Comparison of ENCODE assay signal across 30 mouse cellular contexts in the genomic region with DNA sequence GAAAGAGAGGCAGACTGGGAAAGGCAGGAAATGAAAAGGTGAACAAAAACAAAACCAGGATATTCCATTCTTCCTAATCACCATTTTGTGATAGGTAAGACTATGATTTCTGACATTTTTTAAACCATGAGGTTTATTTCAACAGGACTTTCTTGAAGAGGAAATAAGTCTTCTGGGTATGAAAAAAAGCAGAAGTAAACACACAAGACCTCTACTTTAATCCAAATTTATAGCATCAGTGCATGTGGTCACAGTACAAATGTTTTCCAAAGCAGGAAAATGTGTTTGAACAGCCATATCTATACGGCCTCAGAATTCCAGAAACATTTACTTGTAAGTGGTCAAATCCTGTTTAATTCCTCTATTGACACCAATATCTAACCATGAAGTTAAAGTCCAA.
"Had no signal": no experiment of that assay in that cellular context is flagged by ENCODE, and none has a peak within 500 bp of the region (broad histone marks: within the 10 kb centered on the region; RNA-seq: fewer than 3 reads in every experiment).

No protein-coding gene starts in this region.

- H3K36me3 ChIP-seq: heart, embryonic 10.5 days; heart, embryonic 13.5 days; heart, embryonic 15.5 days; hindbrain, embryonic 10.5 days; hindbrain, embryonic 12.5 days; intestine, embryonic 15.5 days; kidney, embryonic 15.5 days; limb, embryonic 10.5 days; limb, embryonic 12.5 days; liver, embryonic 13.5 days; liver, embryonic 15.5 days had no signal

- DNase-seq: gastrocnemius, adult 2 months; gastrocnemius, postnatal 10 days; gastrocnemius, postnatal 25 days; heart, adult 18-20 months; heart, postnatal 14 days; heart, postnatal 36 days; kidney, adult 18-20 months; kidney, adult 9 months; kidney, postnatal 10 days; kidney, postnatal 25 days; kidney, postnatal 4 days; layer of hippocampus, postnatal 36 days; liver; liver, embryonic 13.5 days had no signal

- H3K4me2 ChIP-seq: heart, embryonic 13.5 days; heart, embryonic 15.5 days; hindbrain, embryonic 12.5 days; hindbrain, embryonic 14.5 days; intestine, embryonic 15.5 days; kidney, embryonic 15.5 days; limb, embryonic 12.5 days; liver, embryonic 11.5 days; liver, embryonic 13.5 days; liver, embryonic 15.5 days had no signal

- H3K9me3 ChIP-seq: heart, embryonic 10.5 days; heart, embryonic 13.5 days; heart, embryonic 15.5 days; hindbrain, embryonic 10.5 days; hindbrain, embryonic 12.5 days; intestine, embryonic 15.5 days; kidney, embryonic 15.5 days; limb, embryonic 10.5 days; limb, embryonic 12.5 days; liver, embryonic 13.5 days; liver, embryonic 15.5 days had no signal

- H3K4me3 ChIP-seq: gastrocnemius, adult 2 months; heart, embryonic 10.5 days; heart, embryonic 13.5 days; heart, embryonic 15.5 days; hindbrain, embryonic 10.5 days; hindbrain, embryonic 12.5 days; intestine, embryonic 15.5 days; kidney, embryonic 15.5 days; layer of hippocampus, adult 2 months; limb, embryonic 10.5 days; limb, embryonic 12.5 days; liver, embryonic 13.5 days; liver, embryonic 15.5 days had no signal

- H3K4me1 ChIP-seq: heart, embryonic 10.5 days; heart, embryonic 13.5 days; heart, embryonic 15.5 days; hindbrain, embryonic 10.5 days; hindbrain, embryonic 12.5 days; intestine, embryonic 15.5 days; limb, embryonic 10.5 days; limb, embryonic 12.5 days; liver, embryonic 13.5 days; liver, embryonic 15.5 days had no signal

- ATAC-seq: hindbrain, embryonic 16.5 days; inflammation-experienced regulatory T-cells, adult 6 months; intestine, embryonic 15.5 days; intestine, postnatal 0 days had no signal

- H3K27ac ChIP-seq: gastrocnemius, adult 2 months; heart, embryonic 10.5 days; heart, embryonic 13.5 days; heart, embryonic 15.5 days; hindbrain, embryonic 10.5 days; hindbrain, embryonic 12.5 days; hindbrain, embryonic 14.5 days; intestine, embryonic 15.5 days; kidney, embryonic 15.5 days; layer of hippocampus, adult 2 months; limb, embryonic 10.5 days; limb, embryonic 12.5 days; liver, embryonic 13.5 days; liver, embryonic 15.5 days had no signal

- H3K9ac ChIP-seq: heart, embryonic 13.5 days; heart, embryonic 15.5 days; hindbrain, embryonic 12.5 days; hindbrain, embryonic 14.5 days; intestine, embryonic 15.5 days; kidney, embryonic 15.5 days; limb, embryonic 12.5 days; liver, embryonic 13.5 days; liver, embryonic 15.5 days had no signal

- H3K27me3 ChIP-seq: heart, embryonic 13.5 days; heart, embryonic 15.5 days; hindbrain, embryonic 12.5 days; intestine, embryonic 15.5 days; kidney, embryonic 15.5 days; limb, embryonic 12.5 days; liver, embryonic 13.5 days; liver, embryonic 15.5 days had no signal
